Mouse (Mus musculus) spleen, adult 2 months (tissue): ENCODE measurements at regions not wholly inside any gene's neighbourhood (a gene's known extent, or its start where the extent isn't known, plus 50 kb on each side); places are given as distances from the start of the nearest gene placed in this dataset.

ENCODE experiments used
- DNase-seq, 2 experiments: peaks; one replicate each; pipeline versions ENCODE4 v3.0.0 to v3.0.0-alpha.2; 2012 to 2021; ENCODE audit warnings: low spot score in 2 of 2, low read depth in 1 of 2
- H3K27ac ChIP-seq: fragments of 200-500 bp; 2 replicates; pipeline ENCODE4 v1.5.1; 2012; ENCODE audit warnings: low read length, inconsistent platforms; ENCODE audit not compliant: insufficient read depth
- H3K27me3 ChIP-seq: fragments of 200-500 bp; 2 replicates; pipeline ENCODE4 v1.6.1; 2012; ENCODE audit warnings: mild to moderate bottlenecking, moderate library complexity, low read length, inconsistent platforms; ENCODE audit not compliant: control insufficient read depth, insufficient read depth
- H3K36me3 ChIP-seq: fragments of 200-500 bp; 2 replicates; pipeline ENCODE4 v1.6.1; 2012; ENCODE audit warnings: mild to moderate bottlenecking, low read length, inconsistent platforms; ENCODE audit not compliant: control insufficient read depth, insufficient read depth
- H3K4me1 ChIP-seq: fragments of 200-500 bp; 2 replicates; pipeline ENCODE4 v1.6.1; 2011; ENCODE audit warnings: inconsistent platforms; ENCODE audit not compliant: control insufficient read depth, insufficient read depth, insufficient read length
- H3K4me3 ChIP-seq: fragments of 200-500 bp; 2 replicates; pipeline ENCODE4 v1.5.1; 2011; ENCODE audit warnings: mild to moderate bottlenecking, inconsistent platforms; ENCODE audit not compliant: insufficient read depth, insufficient read length; ENCODE audit errors: extremely low read depth
- CTCF ChIP-seq: fragments of 200-500 bp; IDR thresholded peaks from 2 replicates; pipeline ENCODE4 v1.5.1; 2011; ENCODE audit warnings: mild to moderate bottlenecking, inconsistent platforms; ENCODE audit not compliant: insufficient read depth, insufficient read length, insufficient replicate concordance; ENCODE audit errors: extremely low read depth
- POLR2A ChIP-seq: fragments of 200-500 bp; IDR thresholded peaks from 2 replicates; pipeline ENCODE4 v1.6.1; 2011; ENCODE audit warnings: low read depth, low read length, inconsistent platforms
- WGBS: fragments of 180-500 bp; shearing (Covaris S2); methylation state at CpG from one replicate; pipeline ENCODE4 v1.1.7; 2018; 5-methylcytosine and 5-hydroxymethylcytosine counted together

GRCm38 (mm10) chr11:20958233-20958632 lies 127.4 kb upstream of the Lgalsl start:
- Histone ChIP-seq H3K4me1 (peaks cover 3% of the 10 kb centered on the region; the same call in 1 of the 2 replicates), H3K36me3 (no peaks in the 10 kb centered on the region), H3K27me3 (no peaks in the 10 kb centered on the region), H3K4me3 (no peak overlapping the region), H3K27ac (0 out of 2 replicates have a peak overlapping the region, but pooled peaks have one; percentile 16)
- no peak for TF ChIP-seq POLR2A
- no peak for TF ChIP-seq CTCF
- no peak for DNase-seq
- WGBS = 7% methylated on average over 5 of the region's 5 CpGs

GRCm38 (mm10) chr11:20960066-20960465 lies 129.2 kb upstream of the Lgalsl start:
- Histone ChIP-seq H3K36me3 (no peaks in the 10 kb centered on the region), H3K27ac (no peak overlapping the region), H3K4me3 (no peak overlapping the region), H3K4me1 (peaks cover 3% of the 10 kb centered on the region; the same call in 1 of the 2 replicates), H3K27me3 (no peaks in the 10 kb centered on the region)
- no peak for DNase-seq
- no peak for TF ChIP-seq POLR2A
- TF ChIP-seq CTCF = no peak
- WGBS = 78% methylated on average over 2 of the region's 2 CpGs

GRCm38 (mm10) chr11:20960750-20961149 lies 129.9 kb upstream of the Lgalsl start:
- Histone ChIP-seq H3K36me3 (no peaks in the 10 kb centered on the region), H3K27me3 (no peaks in the 10 kb centered on the region), H3K4me3 (no peak overlapping the region), H3K4me1 (peaks cover 3% of the 10 kb centered on the region; the same call in 1 of the 2 replicates), H3K27ac (no peak overlapping the region)
- 79% methylated on average over 5 of the region's 5 CpGs for WGBS
- no peak for TF ChIP-seq CTCF
- DNase-seq = no peak

DNA sequence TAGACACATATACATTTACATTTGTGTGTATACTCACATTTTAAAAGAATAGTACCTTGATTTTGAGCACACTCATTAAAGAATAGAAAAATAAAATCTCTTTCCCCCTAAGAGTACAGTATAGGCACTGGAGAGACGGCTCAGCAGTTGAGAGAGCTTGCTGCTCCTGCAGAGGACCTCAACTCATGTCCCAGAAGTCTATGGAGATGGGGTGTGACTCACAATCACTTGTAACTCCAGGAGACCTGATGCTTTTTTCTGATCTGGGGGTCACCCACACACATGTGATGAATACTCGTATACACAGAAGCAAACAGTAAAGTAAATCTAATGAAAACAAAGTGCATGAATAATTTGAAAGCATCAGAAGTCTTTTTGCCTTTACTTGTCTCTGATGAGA lies 129.5 kb upstream of the Peli1 start:
- Histone ChIP-seq H3K36me3 (no peaks in the 10 kb centered on the region), H3K27me3 (no peaks in the 10 kb centered on the region), H3K4me1 (peaks cover 3% of the 10 kb centered on the region; the same call in 1 of the 2 replicates), H3K27ac (no peak overlapping the region), H3K4me3 (no peak overlapping the region)
- no peak for TF ChIP-seq POLR2A
- WGBS = 96% methylated on average over 2 of the region's 2 CpGs
- no peak for DNase-seq

DNA sequence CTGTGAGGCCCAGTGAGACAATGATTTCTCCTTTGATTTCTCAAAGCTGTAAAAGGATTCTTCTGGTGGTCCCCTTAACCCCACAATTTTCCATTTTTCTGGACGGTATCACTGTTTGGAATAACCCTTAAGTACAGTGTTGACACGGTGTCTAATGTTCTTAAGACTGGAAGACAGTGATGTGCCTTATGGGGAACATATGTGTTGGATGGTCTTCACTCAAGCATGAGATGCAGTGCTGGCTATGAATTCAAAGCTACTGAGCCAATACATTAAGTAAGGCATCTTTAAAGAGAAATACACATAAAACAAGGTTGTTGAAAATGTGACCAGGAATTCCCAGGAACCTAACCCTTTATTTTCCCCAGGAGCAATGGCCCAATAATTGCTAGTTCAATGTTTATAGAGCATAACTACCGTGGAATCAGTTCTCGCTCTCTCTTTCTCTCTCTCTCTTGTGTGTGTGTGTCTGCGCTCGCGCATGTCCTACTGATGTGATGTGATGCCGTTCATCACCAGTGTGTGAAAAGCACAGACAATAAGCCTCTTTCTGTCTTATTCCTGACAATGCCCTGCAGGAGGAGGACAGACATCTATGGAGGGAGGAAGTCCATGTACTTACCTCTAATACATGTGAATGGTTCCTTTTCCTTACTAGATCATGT lies 125.4 kb upstream of the Peli1 start:
- 96% methylated on average over 8 of the region's 8 CpGs for WGBS
- H3K27me3 ChIP-seq = no peaks in the 10 kb centered on the region
- no peak for DNase-seq
- no peaks in the 10 kb centered on the region for H3K36me3 ChIP-seq
- H3K27ac ChIP-seq = no peak overlapping the region
- TF ChIP-seq POLR2A = no peak
- no peak for TF ChIP-seq CTCF
- H3K4me1 ChIP-seq = no peaks in the 10 kb centered on the region
- no peak overlapping the region for H3K4me3 ChIP-seq

- WGBS = 63% methylated on average over 3 of the region's 3 CpGs
- DNase-seq = no peak
- TF ChIP-seq POLR2A (no peak), CTCF (no peak)
- no peaks in the 10 kb centered on the region for H3K36me3 ChIP-seq
- H3K27me3 ChIP-seq = no peaks in the 10 kb centered on the region
- no peak overlapping the region for H3K4me3 ChIP-seq
- H3K27ac ChIP-seq = no peak overlapping the region
- H3K4me1 ChIP-seq = no peaks in the 10 kb centered on the region
These were observed 123.6 kb upstream of the Peli1 start for GRCm38 (mm10) chr11:20967321-20967984.

- DNase-seq = no peak
- H3K4me3 ChIP-seq = no peak overlapping the region
- H3K4me1 ChIP-seq = no peaks in the 10 kb centered on the region
- TF ChIP-seq CTCF = no peak
- TF ChIP-seq POLR2A = no peak
- H3K27me3 ChIP-seq = no peaks in the 10 kb centered on the region
- H3K36me3 ChIP-seq = no peaks in the 10 kb centered on the region
- no peak overlapping the region for H3K27ac ChIP-seq
- WGBS = 87% methylated on average over 2 of the region's 2 CpGs
These were observed 122.8 kb upstream of the Peli1 start for GRCm38 (mm10) chr11:20968341-20968740.
